Mouse (Mus musculus): ENCODE data around the gene Nelfb. TPM values are rescaled to one million over a fixed set of nuclear protein-coding genes. Genes with fewer than 3 reads are reported as not detected.

The Nelfb gene
- polyA plus RNA-seq, 1 experiment from 2014 or later: 101 TPM

DNA sequence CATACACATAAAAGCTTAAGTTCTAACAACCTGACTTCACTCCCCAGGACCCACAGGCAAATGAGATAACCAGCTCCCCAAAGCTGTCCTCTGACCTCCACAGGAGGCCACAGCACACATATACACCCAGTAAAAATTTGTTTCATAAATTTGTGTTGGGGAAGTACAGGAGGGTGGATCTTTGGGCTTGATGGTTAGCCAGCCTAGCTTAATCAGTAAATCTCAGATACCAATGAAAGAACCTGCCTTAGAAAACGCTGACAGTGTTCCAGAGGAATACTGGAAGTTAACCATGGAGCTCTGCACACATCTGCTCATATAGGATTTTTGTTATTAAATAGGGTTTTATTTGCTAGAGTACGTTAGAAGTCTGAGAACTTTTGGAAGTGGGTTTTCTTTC is 6.4 kb upstream of the Nelfb start:
- no peak for ATAC-seq (ENCODE audit: low FRiP score, low TSS enrichment)
- no peaks in the 10 kb centered on the region for H3K4me1 ChIP-seq (ENCODE audit: control insufficient read depth, insufficient read depth, low read length)
- H3K4me3 ChIP-seq (ENCODE audit: low read length): no peak overlapping the region
- 49% methylated on average over 2 of the region's 2 CpGs for WGBS
- H3K9ac ChIP-seq (ENCODE audit: low read depth, low read length): no peak overlapping the region
- no peaks in the 10 kb centered on the region for H3K9me3 ChIP-seq (ENCODE audit: control insufficient read depth, low read length)
- H3K27ac ChIP-seq (ENCODE audit: low read depth, low read length): no peak overlapping the region
- H3K27me3 ChIP-seq (ENCODE audit: control insufficient read depth, insufficient read depth, low read length): no peaks in the 10 kb centered on the region
- peaks cover 8% of the 10 kb centered on the region; the same call in 1 of the 2 replicates for H3K36me3 ChIP-seq (ENCODE audit: control insufficient read depth, insufficient read depth, low read length)
- H3K4me2 ChIP-seq (replicated peaks; ENCODE audit: low read depth, low read length): no peak overlapping the region

DNA sequence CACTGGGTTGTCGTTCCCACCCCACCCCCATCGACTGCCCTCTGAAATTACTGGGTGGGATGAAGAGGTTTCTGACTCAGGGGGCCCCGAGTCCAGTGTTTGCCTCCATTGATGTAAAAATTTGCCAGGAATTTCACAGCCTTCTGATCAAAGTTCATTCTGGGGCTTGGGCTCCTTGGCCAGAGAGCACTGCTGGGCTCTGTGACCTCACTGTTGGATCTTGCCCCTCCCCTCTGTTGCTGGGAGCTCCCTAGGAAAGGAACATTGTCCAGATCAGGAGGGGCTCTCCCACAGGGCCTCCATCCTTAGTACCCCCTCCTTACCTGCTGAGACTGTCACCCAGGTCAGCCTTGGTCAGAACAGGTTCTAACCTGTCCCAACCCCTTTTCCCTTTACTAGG is 3.2 kb upstream of the Nelfb start, which contains the start of gene Stpg3:
Gene Stpg3 (minus strand): TSS at position 194 of the 400 bp plus-strand sequence.
- Histone ChIP-seq H3K4me2 (replicated peaks; ENCODE audit: low read depth, low read length) (no peak within 1 kb of the TSS), H3K27me3 (ENCODE audit: control insufficient read depth, insufficient read depth, low read length) (no peaks in the 10 kb centered on the region), H3K4me1 (ENCODE audit: control insufficient read depth, insufficient read depth, low read length) (peaks cover 10% of the 10 kb centered on the region), H3K4me3 (ENCODE audit: low read length) (no peak within 1 kb of the TSS), H3K27ac (ENCODE audit: low read depth, low read length) (no peak within 1 kb of the TSS), H3K36me3 (ENCODE audit: control insufficient read depth, insufficient read depth, low read length) (no peaks in the 10 kb centered on the region), H3K9ac (ENCODE audit: low read depth, low read length) (no peak within 1 kb of the TSS), H3K9me3 (ENCODE audit: control insufficient read depth, low read length) (no peaks in the 10 kb centered on the region)
- no peak for ATAC-seq (ENCODE audit: low FRiP score, low TSS enrichment)
- 55% methylated on average over 3 of the region's 3 CpGs for WGBS

DNA sequence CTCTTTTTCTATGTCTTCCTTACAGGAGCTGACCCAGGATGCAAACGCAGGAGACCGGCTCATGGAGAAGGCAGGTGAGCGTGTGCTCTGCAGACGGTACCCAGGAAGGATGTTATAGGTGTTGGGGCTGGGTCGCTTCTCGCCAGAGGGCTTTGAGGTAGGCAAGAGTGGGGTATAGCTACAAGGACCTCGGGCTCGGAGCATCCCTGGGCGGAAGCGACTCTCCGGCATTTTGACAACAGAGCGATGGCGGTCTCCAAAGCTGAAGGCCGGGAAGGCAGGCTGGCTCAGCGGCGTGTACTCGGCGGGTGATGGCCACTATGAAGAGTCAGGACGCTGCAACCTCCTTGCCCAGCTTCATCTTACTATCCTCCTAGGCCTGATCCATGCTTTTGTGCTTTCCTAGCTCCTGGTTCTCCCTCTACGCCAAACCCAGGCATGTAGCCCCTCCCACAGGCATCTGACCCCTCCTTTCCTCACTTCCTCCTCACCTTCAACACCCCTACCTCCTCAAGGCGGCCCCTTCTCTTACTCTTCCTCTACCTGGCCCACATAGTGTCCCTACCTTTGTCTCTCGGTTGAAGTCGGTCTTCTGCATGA is 2.1 kb upstream of the Nelfb start:
- Histone ChIP-seq H3K9me3 (ENCODE audit: control insufficient read depth, low read length) (no peaks in the 10 kb centered on the region), H3K4me2 (replicated peaks; ENCODE audit: low read depth, low read length) (no peak overlapping the region), H3K27ac (ENCODE audit: low read depth, low read length) (no peak overlapping the region), H3K36me3 (ENCODE audit: control insufficient read depth, insufficient read depth, low read length) (peaks cover 7% of the 10 kb centered on the region; the same call in 1 of the 2 replicates), H3K4me1 (ENCODE audit: control insufficient read depth, insufficient read depth, low read length) (peaks cover 15% of the 10 kb centered on the region), H3K27me3 (ENCODE audit: control insufficient read depth, insufficient read depth, low read length) (no peaks in the 10 kb centered on the region), H3K4me3 (ENCODE audit: low read length) (no peak overlapping the region), H3K9ac (ENCODE audit: low read depth, low read length) (no peak overlapping the region)
- no peak for ATAC-seq (ENCODE audit: low FRiP score, low TSS enrichment)
- 62% methylated on average over 23 of the region's 23 CpGs for WGBS

DNA sequence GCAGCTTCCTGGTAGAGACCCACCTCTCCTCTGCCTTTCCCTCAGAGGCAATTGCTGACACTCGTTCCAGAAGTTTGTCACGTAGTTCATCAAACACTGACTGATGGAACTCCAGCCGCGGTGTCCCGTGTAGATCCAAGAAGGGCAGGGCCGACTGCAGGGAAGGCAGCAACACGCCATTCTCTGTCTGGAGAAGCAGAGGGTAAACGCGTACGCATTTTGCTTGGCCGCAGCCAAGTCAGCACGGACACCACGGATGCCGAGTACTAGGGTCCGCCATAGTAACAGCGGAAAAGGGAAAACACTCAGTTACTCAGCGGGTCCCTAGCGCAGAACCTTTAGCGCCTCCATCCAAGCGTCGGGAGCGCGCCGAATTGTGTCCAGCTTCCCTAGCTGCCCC is 603 bp downstream of the Nelfb start:
- ATAC-seq (ENCODE audit: low FRiP score, low TSS enrichment): no peak
- peak overlapping the region; percentile 92 for H3K4me3 ChIP-seq (ENCODE audit: low read length)
- H3K4me1 ChIP-seq (ENCODE audit: control insufficient read depth, insufficient read depth, low read length): peaks cover 15% of the 10 kb centered on the region
- peaks cover 28% of the 10 kb centered on the region for H3K36me3 ChIP-seq (ENCODE audit: control insufficient read depth, insufficient read depth, low read length)
- WGBS: under 1% methylated on average over 24 of the region's 24 CpGs
- peak overlapping the region; percentile 87 for H3K27ac ChIP-seq (ENCODE audit: low read depth, low read length)
- peak overlapping the region; percentile 90 for H3K4me2 ChIP-seq (replicated peaks; ENCODE audit: low read depth, low read length)
- peak overlapping the region; percentile 92 for H3K9ac ChIP-seq (ENCODE audit: low read depth, low read length)
- no peaks in the 10 kb centered on the region for H3K9me3 ChIP-seq (ENCODE audit: control insufficient read depth, low read length)
- H3K27me3 ChIP-seq (ENCODE audit: control insufficient read depth, insufficient read depth, low read length): no peaks in the 10 kb centered on the region

DNA sequence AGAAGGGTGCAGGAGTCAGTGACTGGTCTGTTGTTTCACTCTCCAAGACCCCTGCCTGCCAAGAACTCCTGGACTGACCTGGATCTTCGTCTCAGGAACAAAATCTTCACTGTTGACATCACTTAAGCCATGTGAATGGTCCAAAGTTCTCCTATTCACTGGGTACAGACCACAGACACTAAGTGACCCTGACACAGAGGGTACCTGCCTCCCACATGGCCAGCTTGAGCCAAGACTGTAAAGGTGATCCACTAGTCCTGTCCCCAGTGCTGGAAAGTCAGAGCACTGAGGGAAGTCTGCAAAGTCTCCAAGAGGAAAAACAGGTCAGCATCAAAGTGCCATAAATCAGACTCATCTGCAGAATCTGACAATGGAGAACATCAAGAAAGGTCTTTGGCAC is 3.7 kb downstream of the Nelfb start:
- H3K27ac ChIP-seq (ENCODE audit: low read depth, low read length): no peak overlapping the region
- no peak overlapping the region for H3K9ac ChIP-seq (ENCODE audit: low read depth, low read length)
- WGBS: 83% methylated on average over 1 of the region's 1 CpGs
- H3K27me3 ChIP-seq (ENCODE audit: control insufficient read depth, insufficient read depth, low read length): no peaks in the 10 kb centered on the region
- H3K36me3 ChIP-seq (ENCODE audit: control insufficient read depth, insufficient read depth, low read length): peaks cover 59% of the 10 kb centered on the region
- H3K4me1 ChIP-seq (ENCODE audit: control insufficient read depth, insufficient read depth, low read length): peaks cover 15% of the 10 kb centered on the region
- no peaks in the 10 kb centered on the region for H3K9me3 ChIP-seq (ENCODE audit: control insufficient read depth, low read length)
- H3K4me3 ChIP-seq (ENCODE audit: low read length): no peak overlapping the region
- H3K4me2 ChIP-seq (replicated peaks; ENCODE audit: low read depth, low read length): no peak overlapping the region
- no peak for ATAC-seq (ENCODE audit: low FRiP score, low TSS enrichment)

DNA sequence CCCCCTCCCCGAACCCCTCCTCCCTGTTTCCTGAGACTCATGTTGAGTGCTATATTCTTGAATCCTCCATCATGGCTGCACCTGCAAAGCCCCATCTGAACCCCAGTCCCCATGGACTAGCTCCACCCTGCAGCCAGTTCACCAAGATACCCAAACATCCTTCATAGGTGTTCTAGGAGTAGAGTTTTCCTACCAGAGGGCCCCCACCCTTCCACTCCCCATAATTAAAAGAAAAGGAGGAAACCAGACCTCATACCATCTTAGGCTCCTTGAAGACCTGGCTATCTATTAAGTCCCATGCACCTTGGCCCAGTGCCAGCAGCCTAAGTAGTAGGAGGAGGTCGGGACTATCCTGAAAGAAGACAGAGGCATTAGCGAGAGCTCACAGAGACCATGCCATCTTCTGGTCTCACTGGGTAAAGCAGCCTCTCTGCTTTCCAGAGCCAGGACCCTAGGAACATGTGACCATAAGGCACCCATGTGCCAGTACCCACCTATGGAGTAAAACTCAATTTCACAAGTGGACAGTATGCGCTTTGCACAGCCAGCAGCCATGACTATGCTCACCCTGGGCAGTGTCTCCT is 7.6 kb downstream of the Nelfb start:
- no peak overlapping the region for H3K27ac ChIP-seq (ENCODE audit: low read depth, low read length)
- ATAC-seq (ENCODE audit: low FRiP score, low TSS enrichment): no peak; the same call in 1 of the 2 replicates
- 68% methylated on average over 4 of the region's 4 CpGs for WGBS
- no peaks in the 10 kb centered on the region for H3K4me1 ChIP-seq (ENCODE audit: control insufficient read depth, insufficient read depth, low read length)
- no peak overlapping the region for H3K9ac ChIP-seq (ENCODE audit: low read depth, low read length)
- no peak overlapping the region for H3K4me2 ChIP-seq (replicated peaks; ENCODE audit: low read depth, low read length)
- H3K27me3 ChIP-seq (ENCODE audit: control insufficient read depth, insufficient read depth, low read length): no peaks in the 10 kb centered on the region
- no peak overlapping the region for H3K4me3 ChIP-seq (ENCODE audit: low read length)
- no peaks in the 10 kb centered on the region for H3K9me3 ChIP-seq (ENCODE audit: control insufficient read depth, low read length)
- peaks cover 93% of the 10 kb centered on the region for H3K36me3 ChIP-seq (ENCODE audit: control insufficient read depth, insufficient read depth, low read length)

DNA sequence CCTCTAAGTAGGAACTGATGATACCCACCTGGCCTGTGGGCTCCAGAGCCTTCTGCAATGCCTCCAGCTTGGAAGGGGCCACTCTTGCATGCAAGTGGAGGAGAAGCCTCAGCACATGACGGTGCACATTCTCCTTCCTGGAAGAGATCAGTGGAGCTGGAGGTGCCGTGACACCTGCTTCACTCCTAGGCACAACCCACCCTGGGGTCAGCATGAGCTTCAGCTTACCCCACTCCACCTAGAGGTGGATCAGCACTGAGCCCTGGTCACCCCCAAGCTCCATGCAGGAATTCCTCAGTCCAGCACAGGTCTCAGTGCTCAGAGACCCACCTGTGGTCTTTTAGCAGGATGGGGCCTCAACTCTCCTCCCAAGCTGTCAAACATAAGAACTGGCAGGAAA is 10.7 kb downstream of the Nelfb start:
- H3K4me1 ChIP-seq (ENCODE audit: control insufficient read depth, insufficient read depth, low read length): no peaks in the 10 kb centered on the region
- H3K36me3 ChIP-seq (ENCODE audit: control insufficient read depth, insufficient read depth, low read length): peaks cover 73% of the 10 kb centered on the region
- no peak overlapping the region for H3K27ac ChIP-seq (ENCODE audit: low read depth, low read length)
- H3K27me3 ChIP-seq (ENCODE audit: control insufficient read depth, insufficient read depth, low read length): no peaks in the 10 kb centered on the region
- no peaks in the 10 kb centered on the region for H3K9me3 ChIP-seq (ENCODE audit: control insufficient read depth, low read length)
- no peak overlapping the region for H3K4me2 ChIP-seq (replicated peaks; ENCODE audit: low read depth, low read length)
- no peak overlapping the region for H3K9ac ChIP-seq (ENCODE audit: low read depth, low read length)
- 89% methylated on average over 2 of the region's 2 CpGs for WGBS
- ATAC-seq (ENCODE audit: low FRiP score, low TSS enrichment): no peak
- no peak overlapping the region for H3K4me3 ChIP-seq (ENCODE audit: low read length)

DNA sequence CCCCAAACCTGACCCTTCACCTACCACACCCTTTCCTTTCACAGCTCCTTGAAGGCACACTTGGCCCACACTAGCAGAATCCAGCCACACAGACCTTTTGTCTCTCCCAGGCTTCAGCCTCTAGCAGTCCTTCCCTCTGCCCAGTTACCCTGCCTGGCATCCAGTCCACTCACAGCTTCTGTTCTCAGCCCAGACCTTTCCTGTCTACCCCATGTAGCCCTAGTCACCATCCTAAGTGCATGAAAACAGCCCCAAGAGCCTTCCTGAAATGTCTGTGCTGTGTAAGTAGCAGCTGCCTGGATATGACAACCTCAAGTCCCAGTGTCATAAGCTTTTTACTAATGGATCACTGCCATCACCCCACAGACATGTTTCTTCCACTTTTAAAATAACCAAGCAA is 13.3 kb downstream of the Nelfb start:
- H3K4me2 ChIP-seq (replicated peaks; ENCODE audit: low read depth, low read length): no peak overlapping the region
- no peak overlapping the region for H3K4me3 ChIP-seq (ENCODE audit: low read length)
- H3K27me3 ChIP-seq (ENCODE audit: control insufficient read depth, insufficient read depth, low read length): no peaks in the 10 kb centered on the region
- no peak overlapping the region for H3K27ac ChIP-seq (ENCODE audit: low read depth, low read length)
- H3K4me1 ChIP-seq (ENCODE audit: control insufficient read depth, insufficient read depth, low read length): peaks cover 4% of the 10 kb centered on the region; the same call in 1 of the 2 replicates
- H3K36me3 ChIP-seq (ENCODE audit: control insufficient read depth, insufficient read depth, low read length): peaks cover 46% of the 10 kb centered on the region
- H3K9me3 ChIP-seq (ENCODE audit: control insufficient read depth, low read length): no peaks in the 10 kb centered on the region
- H3K9ac ChIP-seq (ENCODE audit: low read depth, low read length): no peak overlapping the region
- ATAC-seq (ENCODE audit: low FRiP score, low TSS enrichment): no peak

DNA sequence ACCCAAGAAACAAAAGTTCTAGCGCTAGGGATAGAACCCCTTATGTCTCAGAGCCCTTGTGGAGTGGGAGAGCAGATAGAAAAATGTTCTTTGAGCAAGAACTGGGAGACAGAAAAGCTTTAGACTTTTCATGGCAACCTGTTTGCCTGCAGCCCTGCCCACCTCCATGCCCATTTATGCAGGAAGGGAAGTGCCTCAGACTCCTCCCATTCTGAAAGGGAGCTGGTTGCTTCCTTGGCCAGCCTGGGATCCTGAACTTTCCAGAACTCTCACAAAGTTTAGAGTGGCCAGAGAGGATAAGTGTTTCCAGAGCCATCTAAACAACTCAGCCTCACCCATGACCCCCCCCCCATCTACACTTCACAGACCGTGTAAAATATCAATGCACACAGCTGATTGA is 14.1 kb downstream of the Nelfb start:
- ATAC-seq (ENCODE audit: low FRiP score, low TSS enrichment): no peak
- Histone ChIP-seq H3K4me1 (ENCODE audit: control insufficient read depth, insufficient read depth, low read length) (peaks cover 4% of the 10 kb centered on the region; the same call in 1 of the 2 replicates), H3K4me2 (replicated peaks; ENCODE audit: low read depth, low read length) (peak overlapping the region; percentile 56), H3K9ac (ENCODE audit: low read depth, low read length) (no peak overlapping the region), H3K27ac (ENCODE audit: low read depth, low read length) (peak overlapping the region; percentile 83), H3K27me3 (ENCODE audit: control insufficient read depth, insufficient read depth, low read length) (no peaks in the 10 kb centered on the region), H3K36me3 (ENCODE audit: control insufficient read depth, insufficient read depth, low read length) (peaks cover 39% of the 10 kb centered on the region), H3K9me3 (ENCODE audit: control insufficient read depth, low read length) (no peaks in the 10 kb centered on the region), H3K4me3 (ENCODE audit: low read length) (no peak overlapping the region)
- WGBS: 26% methylated on average over 2 of the region's 2 CpGs
